Comparison of ENCODE assay signal across 11 mouse cellular contexts in genomic region chr7:45465112-45465511, GRCm38 (mm10). TPM values are rescaled to one million over a fixed set of nuclear protein-coding genes. Genes with fewer than 3 reads are reported as not detected.
DNase-seq lines count a peak whose midpoint lies in the region; ATAC-seq and TF ChIP-seq lines count a peak whose summit lies in the region.
"Had no signal": no experiment of that assay in that cellular context is flagged by ENCODE, and none has a peak within 500 bp of the region (broad histone marks: within the 10 kb centered on the region; RNA-seq: fewer than 3 reads in every experiment).

No protein-coding gene starts in this region.

- H3K27ac ChIP-seq in heart, embryonic 12.5 days (ENCODE audit: poor library complexity, severe bottlenecking), result no peak overlapping the region
- H3K27ac ChIP-seq in ES-Bruce4 (ENCODE audit: insufficient read depth, low read length), result peak overlapping the region; percentile 78
- no peak overlapping the region for H3K27ac ChIP-seq in forebrain, embryonic 14.5 days (ENCODE audit: low read depth, low read length)
- H3K27ac ChIP-seq in liver, embryonic 14.5 days, result no peak overlapping the region

- intact Hi-C loops in left cerebral cortex, postnatal 36 days (cut with DNase I), result loop anchor here (5.0 kb wide), 1 partner anchor 237 kb away; no protein-coding TSS in a partner anchor

- TF ChIP-seq POLR2A in ES-Bruce4 (IDR thresholded peaks at IDR 0.05; ENCODE audit: insufficient read depth, low read length), result no peak

- WGBS in heart, embryonic 12.5 days, result 94% methylated on average over 12 of the region's 12 CpGs
- WGBS in forebrain, embryonic 14.5 days, result 93% methylated on average over 12 of the region's 12 CpGs
- 89% methylated on average over 12 of the region's 12 CpGs for WGBS in liver, embryonic 14.5 days (ENCODE audit: insufficient replicate concordance)

- ATAC-seq in heart, embryonic 12.5 days (ENCODE audit: insufficient number of reproducible peaks, low FRiP score), result no peak
- ATAC-seq in forebrain, embryonic 14.5 days, result no peak
- ATAC-seq in liver, embryonic 14.5 days (ENCODE audit: insufficient read depth), result no peak
- no peak for ATAC-seq in megakaryocyte-erythroid progenitor cell, adult 5-6 weeks (replicated peaks; ENCODE audit: low FRiP score, low TSS enrichment, poor library complexity, severe bottlenecking)
- ATAC-seq: activated CD4-positive, CD25-positive, alpha-beta regulatory T cell, adult 4 months had no signal

- H3K4me1 ChIP-seq in heart, embryonic 12.5 days (replicated peaks), result peaks cover 38% of the 10 kb centered on the region
- no peaks in the 10 kb centered on the region for H3K4me1 ChIP-seq in ES-Bruce4 (ENCODE audit: control insufficient read depth, insufficient read depth, low read length)
- peaks cover 16% of the 10 kb centered on the region for H3K4me1 ChIP-seq in forebrain, embryonic 14.5 days (ENCODE audit: control insufficient read depth, insufficient read depth, low read length)
- peaks cover 22 to 34% of the 10 kb centered on the region in 2 experiments for H3K4me1 ChIP-seq in liver, embryonic 14.5 days (replicated peaks; ENCODE audit: control insufficient read depth in 2 of 2, insufficient read depth in 2 of 2, low read length in 1 of 2)

- TF ChIP-seq EP300 in ES-Bruce4 (IDR thresholded peaks at IDR 0.05; ENCODE audit: insufficient read depth, low read depth, low read length), result no peak
- TF ChIP-seq EP300 in liver, embryonic 14.5 days (IDR thresholded peaks at IDR 0.05; ENCODE audit: low read depth), result no peak

- H3K4me2 ChIP-seq in heart, embryonic 12.5 days, result peak overlapping the region; percentile 93
- H3K4me2 ChIP-seq in forebrain, embryonic 14.5 days (ENCODE audit: low read length), result peak overlapping the region; percentile 92; the same call in 1 of the 2 replicates
- H3K4me2 ChIP-seq in liver, embryonic 14.5 days (ENCODE audit: low read depth), result peak overlapping the region; percentile 83; the same call in 1 of the 2 replicates

- no peak for TF ChIP-seq CTCF in ES-Bruce4 (IDR thresholded peaks at IDR 0.05; ENCODE audit: low read depth, low read length)
- TF ChIP-seq CTCF in liver, embryonic 14.5 days (IDR thresholded peaks at IDR 0.05; ENCODE audit: low read depth), result no peak

- H3K9ac ChIP-seq in heart, embryonic 12.5 days, result no peak overlapping the region
- H3K9ac ChIP-seq in ES-Bruce4 (ENCODE audit: low read depth, poor library complexity, severe bottlenecking), result peak overlapping the region; percentile 90
- peak overlapping the region; percentile 88; the same call in 1 of the 2 replicates for H3K9ac ChIP-seq in forebrain, embryonic 14.5 days (ENCODE audit: low read length)
- no peak overlapping the region for H3K9ac ChIP-seq in liver, embryonic 14.5 days (replicated peaks)

- no peak for DNase-seq in heart, adult 9 months (ENCODE audit: low spot score in 2 of 2)
- DNase-seq in forebrain, embryonic 14.5 days (ENCODE audit: low spot score), result no peak
- DNase-seq in liver, embryonic 14.5 days (ENCODE audit: low read depth in 3 of 3, low spot score in 3 of 3), result no peak
- DNase-seq in left cerebral cortex, postnatal 36 days (ENCODE audit: low spot score in 2 of 2), result no peak
- no peak for DNase-seq in embryo, embryonic 9.5 days (ENCODE audit: extremely low spot score)

- H3K9me3 ChIP-seq in heart, embryonic 12.5 days (replicated peaks), result no peaks in the 10 kb centered on the region
- H3K9me3 ChIP-seq in ES-Bruce4 (replicated peaks; ENCODE audit: control insufficient read depth, insufficient read depth, low read length, poor library complexity, severe bottlenecking), result no peaks in the 10 kb centered on the region
- H3K9me3 ChIP-seq in forebrain, embryonic 14.5 days (replicated peaks; ENCODE audit: control insufficient read depth, low read length), result no peaks in the 10 kb centered on the region
- no peaks in the 10 kb centered on the region for H3K9me3 ChIP-seq in liver, embryonic 14.5 days (ENCODE audit: control insufficient read depth, low read length)

- H3K27me3 ChIP-seq in heart, embryonic 12.5 days (replicated peaks), result no peaks in the 10 kb centered on the region
- H3K27me3 ChIP-seq in ES-Bruce4 (ENCODE audit: control insufficient read depth, insufficient read depth, low read length, poor library complexity, severe bottlenecking), result no peaks in the 10 kb centered on the region
- H3K27me3 ChIP-seq in forebrain, embryonic 14.5 days (replicated peaks; ENCODE audit: control insufficient read depth, insufficient read depth, low read length), result no peaks in the 10 kb centered on the region
- H3K27me3 ChIP-seq in liver, embryonic 14.5 days (ENCODE audit: control insufficient read depth, insufficient read depth, low read length), result no peaks in the 10 kb centered on the region

- peaks cover 41% of the 10 kb centered on the region for H3K36me3 ChIP-seq in heart, embryonic 12.5 days
- H3K36me3 ChIP-seq in ES-Bruce4 (ENCODE audit: control insufficient read depth, insufficient read depth, low read length, poor library complexity, severe bottlenecking), result peaks cover 33% of the 10 kb centered on the region
- H3K36me3 ChIP-seq in forebrain, embryonic 14.5 days (ENCODE audit: control insufficient read depth, insufficient read depth, low read length), result peaks cover 44% of the 10 kb centered on the region
- peaks cover 23% of the 10 kb centered on the region for H3K36me3 ChIP-seq in liver, embryonic 14.5 days (replicated peaks; ENCODE audit: control insufficient read depth, insufficient read depth, low read depth)

- no peak overlapping the region for H3K4me3 ChIP-seq in heart, embryonic 12.5 days
- peak overlapping the region; percentile 74 for H3K4me3 ChIP-seq in ES-Bruce4 (ENCODE audit: low read depth, low read length)
- H3K4me3 ChIP-seq in forebrain, embryonic 14.5 days (ENCODE audit: low read depth, low read length), result no peak overlapping the region
- no peak overlapping the region for H3K4me3 ChIP-seq in liver, embryonic 14.5 days (ENCODE audit: insufficient read depth in 1 of 2, low read depth in 2 of 2, low read length in 2 of 2)

RNA-seq across cellular contexts. Expression of gene Bax, which starts 1.6 kb away (rescaled TPM):
- 139 and 151 TPM in 2 replicates for polyA plus RNA-seq in heart, embryonic 12.5 days (2016; fragmentation: Nextera tagmentation; extraction: Ambion mirVana)
- polyA plus RNA-seq in ES-Bruce4 (2011; ENCODE audit: insufficient read depth, insufficient read length, low read depth, missing spikeins), result 250 and 287 TPM in 2 replicates
- 163 and 168 TPM in 2 replicates for polyA plus RNA-seq in forebrain, embryonic 14.5 days (2014; fragmentation: Nextera tagmentation; extraction: Ambion mirVana)
- polyA plus RNA-seq in liver, embryonic 14.5 days (2012; rRNA removed), result 57.9 and 68.5 TPM in 2 replicates
- 49.7 and 62.4 TPM in 2 replicates for polyA plus RNA-seq in liver, embryonic 14.5 days (2014; fragmentation: Nextera tagmentation; extraction: Ambion mirVana)
- 10 to 100 TPM; 63.6 to 64.0 TPM for total RNA-seq in left cerebral cortex, postnatal 36 days (2021)
- total RNA-seq in megakaryocyte-erythroid progenitor cell, adult 5-6 weeks (2014; fragmentation: Nextera tagmentation), result 60.7 and 75.9 TPM in 2 replicates
- total RNA-seq in megakaryocyte-erythroid progenitor cell, adult 5-6 weeks (2017), result 38.8 and 40.8 TPM in 2 replicates

RNA-seq across cellular contexts. Expression of gene Ftl1, which starts 5.4 kb away (rescaled TPM):
- polyA plus RNA-seq in heart, embryonic 12.5 days (2016; fragmentation: Nextera tagmentation; extraction: Ambion mirVana), result 4,047 and 4,171 TPM in 2 replicates
- polyA plus RNA-seq in ES-Bruce4 (2011; ENCODE audit: insufficient read depth, insufficient read length, low read depth, missing spikeins), result 5,956 and 6,533 TPM in 2 replicates
- 6,238 and 6,800 TPM in 2 replicates for polyA plus RNA-seq in forebrain, embryonic 14.5 days (2014; fragmentation: Nextera tagmentation; extraction: Ambion mirVana)
- 1,846 and 1,956 TPM in 2 replicates for polyA plus RNA-seq in liver, embryonic 14.5 days (2012; rRNA removed)
- 4,811 and 5,161 TPM in 2 replicates for polyA plus RNA-seq in liver, embryonic 14.5 days (2014; fragmentation: Nextera tagmentation; extraction: Ambion mirVana)
- 100 to 1,000 TPM; 198 to 232 TPM for total RNA-seq in left cerebral cortex, postnatal 36 days (2021)
- 1,148 and 1,512 TPM in 2 replicates for total RNA-seq in megakaryocyte-erythroid progenitor cell, adult 5-6 weeks (2014; fragmentation: Nextera tagmentation)
- total RNA-seq in megakaryocyte-erythroid progenitor cell, adult 5-6 weeks (2017), result 490 and 578 TPM in 2 replicates

RNA-seq across cellular contexts. Expression of gene Tulp2, which starts 16.6 kb away (rescaled TPM):
- polyA plus RNA-seq in heart, embryonic 12.5 days (2016; fragmentation: Nextera tagmentation; extraction: Ambion mirVana), result 0.87 TPM in 2 replicates
- 1.3 and 2.4 TPM in 2 replicates for polyA plus RNA-seq in ES-Bruce4 (2011; ENCODE audit: insufficient read depth, insufficient read length, low read depth, missing spikeins)
- 0.15 TPM in 1 of 2 replicates, not detected in the other for polyA plus RNA-seq in forebrain, embryonic 14.5 days (2014; fragmentation: Nextera tagmentation; extraction: Ambion mirVana)
- polyA plus RNA-seq in liver, embryonic 14.5 days (2012; rRNA removed), result 0.06 and 0.13 TPM in 2 replicates
- 0.47 and 0.57 TPM in 2 replicates for polyA plus RNA-seq in liver, embryonic 14.5 days (2014; fragmentation: Nextera tagmentation; extraction: Ambion mirVana)
- not detected for total RNA-seq in left cerebral cortex, postnatal 36 days (2021)
- total RNA-seq in megakaryocyte-erythroid progenitor cell, adult 5-6 weeks (2014; fragmentation: Nextera tagmentation), result 0.42 TPM in 1 of 2 replicates, not detected in the other
- total RNA-seq in megakaryocyte-erythroid progenitor cell, adult 5-6 weeks (2017), result 0.19 TPM in 1 of 2 replicates, not detected in the other
- total RNA-seq: hematopoietic stem cell, adult 5-6 weeks had no signal

RNA-seq across cellular contexts. Expression of gene Gm45808, which starts 21.5 kb away (rescaled TPM):
- polyA plus RNA-seq in heart, embryonic 12.5 days (2016; fragmentation: Nextera tagmentation; extraction: Ambion mirVana), result not detected in 2 replicates
- not detected in 2 replicates for polyA plus RNA-seq in ES-Bruce4 (2011; ENCODE audit: insufficient read depth, insufficient read length, low read depth, missing spikeins)
- not detected in 2 replicates for polyA plus RNA-seq in forebrain, embryonic 14.5 days (2014; fragmentation: Nextera tagmentation; extraction: Ambion mirVana)
- polyA plus RNA-seq in liver, embryonic 14.5 days (2012; rRNA removed), result not detected in 2 replicates
- 0.20 TPM in 1 of 2 replicates, not detected in the other for polyA plus RNA-seq in liver, embryonic 14.5 days (2014; fragmentation: Nextera tagmentation; extraction: Ambion mirVana)
- total RNA-seq in left cerebral cortex, postnatal 36 days (2021), result under 1 TPM in 1 of 2 experiments, not detected in 1; 0.57 TPM
- total RNA-seq in megakaryocyte-erythroid progenitor cell, adult 5-6 weeks (2014; fragmentation: Nextera tagmentation), result not detected in 2 replicates
- total RNA-seq in megakaryocyte-erythroid progenitor cell, adult 5-6 weeks (2017), result not detected in 2 replicates
- total RNA-seq: hematopoietic stem cell, adult 5-6 weeks had no signal
- polyA plus RNA-seq: activated CD4-positive, CD25-positive, alpha-beta regulatory T cell, adult 4 months; neural tube, embryonic 11.5 days had no signal

RNA-seq across cellular contexts. Expression of gene Dhdh, which starts 23.5 kb away (rescaled TPM):
- 4.2 and 4.3 TPM in 2 replicates for polyA plus RNA-seq in heart, embryonic 12.5 days (2016; fragmentation: Nextera tagmentation; extraction: Ambion mirVana)
- 15.3 and 15.5 TPM in 2 replicates for polyA plus RNA-seq in ES-Bruce4 (2011; ENCODE audit: insufficient read depth, insufficient read length, low read depth, missing spikeins)
- 1.4 and 1.6 TPM in 2 replicates for polyA plus RNA-seq in forebrain, embryonic 14.5 days (2014; fragmentation: Nextera tagmentation; extraction: Ambion mirVana)
- 1.5 and 2.2 TPM in 2 replicates for polyA plus RNA-seq in liver, embryonic 14.5 days (2012; rRNA removed)
- 1.6 and 1.8 TPM in 2 replicates for polyA plus RNA-seq in liver, embryonic 14.5 days (2014; fragmentation: Nextera tagmentation; extraction: Ambion mirVana)
- 1 to 10 TPM; 4.0 to 4.8 TPM for total RNA-seq in left cerebral cortex, postnatal 36 days (2021)
- 1.9 and 2.5 TPM in 2 replicates for total RNA-seq in megakaryocyte-erythroid progenitor cell, adult 5-6 weeks (2014; fragmentation: Nextera tagmentation)
- 1.8 and 3.5 TPM in 2 replicates for total RNA-seq in megakaryocyte-erythroid progenitor cell, adult 5-6 weeks (2017)

Comparison
In these comparisons a context has a peak if more than half of its experiments do, and no peak if none do; other contexts are left out.
1. H3K9ac ChIP-seq: peak in ES-Bruce4 (single experiment) and forebrain, embryonic 14.5 days (single experiment); none in heart, embryonic 12.5 days (single experiment) and liver, embryonic 14.5 days (single experiment).
2. Peak in every context shown above with its lines, with median percentiles within 50 percentile points of each other: H3K4me2 ChIP-seq.